Mouse (Mus musculus): ENCODE results near the gene Epm2aip1. TPM values are rescaled to one million over a fixed set of nuclear protein-coding genes. Genes with fewer than 3 reads are reported as not detected.
A peak's percentile ranks its signal among the peaks of the same experiment; 100 is the strongest.

Epm2aip1 gene
- total RNA-seq, 2 experiments from 2014 or later: 26.8 to 29.9 TPM

DNA sequence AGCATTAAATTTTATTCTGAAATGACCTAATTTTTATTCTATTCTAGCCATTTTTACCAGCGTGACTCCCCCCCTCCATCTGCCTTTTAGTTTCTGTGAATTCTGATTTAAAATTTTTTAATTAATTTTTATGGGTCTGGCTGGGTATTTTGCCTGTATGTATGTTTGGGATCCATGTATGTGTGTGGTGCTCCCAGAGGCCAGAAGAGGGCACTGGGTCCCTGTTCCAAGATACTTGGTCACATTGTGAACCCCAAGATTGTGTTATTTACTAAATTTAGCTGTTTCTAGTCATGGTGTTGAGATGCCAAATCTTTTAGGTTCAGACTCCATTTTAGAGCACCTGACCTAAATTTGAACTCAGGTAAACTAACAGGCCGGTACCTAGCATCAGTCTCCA lies 14.7 kb downstream of the Epm2aip1 start:
- DNase-seq: no peak

DNA sequence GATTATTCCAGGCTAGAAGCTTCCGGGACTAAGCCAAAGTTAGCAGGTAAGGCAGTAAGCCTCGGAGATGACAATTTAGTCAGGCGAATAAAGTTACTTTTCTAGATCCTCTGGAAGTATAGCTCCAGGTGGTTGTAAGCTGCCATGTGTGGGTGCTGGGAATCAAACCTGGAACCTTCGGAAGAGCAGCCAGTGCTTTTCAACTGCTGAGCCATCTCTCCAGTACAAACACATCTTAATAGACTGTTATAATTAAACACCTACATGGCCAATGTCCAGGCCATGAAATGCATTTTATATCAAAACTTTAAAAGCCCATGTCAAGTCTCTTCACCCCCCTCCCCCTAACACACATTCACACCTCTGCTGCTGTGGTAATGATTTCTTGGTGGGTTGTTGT lies 16.2 kb downstream of the Epm2aip1 start:
- DNase-seq: no peak

DNA sequence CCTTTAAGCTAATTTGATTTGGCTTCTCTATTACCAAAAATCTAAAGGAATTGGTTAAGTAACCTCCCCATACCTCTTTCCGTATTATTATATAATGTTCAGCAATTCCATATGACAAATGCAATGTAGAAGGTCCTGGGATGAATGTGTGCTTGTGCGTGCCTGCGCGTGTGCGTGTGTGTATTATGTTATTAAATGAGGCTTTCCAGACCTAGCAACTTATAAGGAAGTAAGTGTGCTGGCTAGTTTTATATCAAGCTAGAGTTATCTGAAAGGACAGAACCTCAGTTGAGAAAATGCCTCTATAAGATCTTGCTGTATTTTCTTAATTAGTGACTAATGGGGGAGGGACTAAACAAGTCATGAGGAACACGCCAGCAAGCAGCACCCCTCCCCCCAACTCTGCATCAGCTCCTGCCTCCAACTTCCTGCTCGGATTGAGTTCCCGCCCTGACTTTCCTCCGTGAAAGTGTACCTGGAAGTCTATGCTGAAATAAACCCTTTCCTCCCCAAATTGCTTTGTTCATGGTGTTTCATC lies 17.6 kb downstream of the Epm2aip1 start:
- DNase-seq: no peak

DNA sequence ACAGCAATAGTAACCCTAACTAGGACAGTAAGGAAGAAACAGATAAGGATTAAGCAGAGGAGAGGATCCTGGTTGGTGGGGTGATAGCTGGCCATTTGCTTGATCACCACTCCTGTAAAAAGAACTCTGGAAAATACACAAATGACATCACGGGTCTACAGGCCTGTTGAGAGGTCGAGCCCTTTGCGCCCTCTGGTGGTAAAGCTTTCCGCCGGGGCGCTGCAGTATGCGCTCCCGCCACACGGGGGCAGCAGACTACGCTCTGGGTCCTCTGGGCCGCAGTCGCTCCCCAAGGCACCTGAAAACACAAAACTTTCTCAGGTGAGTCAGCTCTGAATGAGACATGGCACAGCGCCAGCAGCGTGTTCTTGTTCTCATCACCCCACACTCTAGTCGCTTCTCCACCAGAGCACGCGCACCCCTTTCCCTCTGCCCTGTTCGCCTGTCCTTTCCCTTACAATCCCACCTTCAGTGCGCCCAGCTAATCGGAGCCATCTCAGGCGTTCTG lies 18.2 kb downstream of the Epm2aip1 start:
- peak; percentile 88 for DNase-seq

DNA sequence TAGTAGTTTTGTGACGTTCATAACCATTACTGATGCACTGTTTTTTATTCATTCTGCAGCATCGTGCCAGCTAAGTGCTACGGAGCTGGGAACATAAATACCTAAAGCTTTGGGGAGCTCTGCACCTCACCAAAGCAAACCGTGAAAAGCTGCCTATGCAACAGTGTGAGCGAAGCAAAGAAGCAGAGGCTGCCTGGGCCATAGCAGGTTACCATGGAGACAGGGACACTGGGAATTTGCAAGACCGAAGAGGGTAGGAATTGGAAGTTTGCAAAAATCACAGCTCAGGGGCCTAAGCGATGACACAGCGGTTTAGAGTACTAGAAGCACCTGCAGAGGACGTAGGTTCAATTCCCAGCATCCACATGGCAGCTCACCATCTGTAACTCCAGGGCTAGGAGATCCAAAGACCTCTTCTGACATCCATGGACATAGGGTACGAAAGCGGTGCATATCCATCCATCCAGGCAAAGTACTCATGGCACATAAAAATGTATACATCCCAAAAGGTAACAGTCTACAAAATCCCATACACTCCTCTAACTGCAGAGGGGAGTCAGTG lies 18.9 kb downstream of the Epm2aip1 start:
- no peak for DNase-seq

DNA sequence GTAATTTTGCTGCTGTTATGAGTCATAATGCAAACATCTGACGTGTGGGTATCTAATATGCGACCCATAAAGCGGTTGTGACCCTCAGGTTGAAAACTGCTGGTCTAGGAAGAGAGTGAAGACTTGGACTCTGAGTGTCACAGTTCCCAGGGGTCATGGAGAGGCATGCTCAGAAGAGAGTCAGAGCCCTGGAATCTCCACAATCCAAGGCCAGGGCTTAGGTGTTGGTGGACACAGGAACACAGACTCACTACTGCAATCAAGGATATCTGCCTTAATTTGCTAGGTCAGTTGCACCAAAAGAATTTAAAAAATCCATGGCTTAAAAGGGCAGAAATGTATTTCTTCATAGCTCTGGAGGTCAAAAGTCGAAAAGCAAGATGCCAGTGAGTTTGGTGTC lies 21.5 kb downstream of the Epm2aip1 start:
- no peak for DNase-seq

DNA sequence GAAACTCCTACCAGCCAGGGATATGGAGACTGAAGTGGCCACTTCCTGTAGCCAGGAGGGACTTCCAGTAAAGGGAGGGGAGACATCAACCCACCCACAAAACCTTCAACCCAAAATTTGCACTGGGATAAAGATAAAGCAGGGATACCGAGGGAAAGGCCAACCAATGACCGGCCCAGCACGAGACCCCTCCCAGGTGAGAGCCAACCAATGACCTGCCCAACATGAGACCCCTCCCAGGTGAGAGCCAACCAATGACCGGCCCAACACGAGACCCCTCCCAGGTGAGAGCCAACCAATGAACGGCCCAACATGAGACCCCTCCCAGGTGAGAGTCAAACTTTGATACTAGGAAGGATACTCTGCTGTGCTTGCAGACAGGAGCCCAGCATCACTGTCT lies 23.2 kb downstream of the Epm2aip1 start:
- no peak for DNase-seq

DNA sequence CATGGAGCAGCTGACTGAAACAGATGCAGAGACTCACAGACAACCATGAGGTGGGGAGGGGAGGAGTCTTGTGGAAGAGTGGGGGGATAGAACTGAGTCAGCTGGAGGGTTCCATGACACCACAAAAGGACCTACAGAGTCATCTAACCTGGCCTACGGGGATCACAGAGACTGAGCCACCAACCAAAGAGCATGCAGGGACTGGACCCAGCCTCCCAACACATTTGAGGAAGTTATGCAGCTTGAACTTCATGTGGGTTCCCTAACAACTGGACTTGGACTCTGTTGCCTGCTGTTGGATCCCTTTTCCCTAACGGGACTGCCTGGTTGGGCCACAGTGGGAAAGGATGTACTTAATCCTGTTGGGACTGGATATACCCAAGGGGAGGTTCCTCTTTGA lies 23.6 kb downstream of the Epm2aip1 start:
- DNase-seq: no peak

DNA sequence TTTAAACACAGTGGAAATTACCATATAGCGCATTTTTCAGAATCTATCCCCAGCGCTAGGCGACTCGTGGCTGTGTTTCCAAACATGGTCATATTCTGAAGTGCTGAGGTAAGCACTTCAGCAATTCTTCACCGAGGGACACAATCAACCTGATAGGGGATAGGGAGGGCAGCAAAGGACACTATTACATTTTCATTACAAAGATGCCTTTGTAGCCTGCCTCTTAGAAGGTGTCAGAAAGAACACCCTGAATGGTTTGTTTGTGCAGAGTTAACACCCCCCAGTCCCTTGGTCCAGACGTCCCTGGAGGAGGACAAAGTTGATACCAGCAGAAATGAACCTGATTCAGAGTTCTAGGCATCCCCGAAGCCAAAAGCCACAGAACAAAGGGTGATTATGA lies 24.7 kb downstream of the Epm2aip1 start:
- no peak for DNase-seq

DNA sequence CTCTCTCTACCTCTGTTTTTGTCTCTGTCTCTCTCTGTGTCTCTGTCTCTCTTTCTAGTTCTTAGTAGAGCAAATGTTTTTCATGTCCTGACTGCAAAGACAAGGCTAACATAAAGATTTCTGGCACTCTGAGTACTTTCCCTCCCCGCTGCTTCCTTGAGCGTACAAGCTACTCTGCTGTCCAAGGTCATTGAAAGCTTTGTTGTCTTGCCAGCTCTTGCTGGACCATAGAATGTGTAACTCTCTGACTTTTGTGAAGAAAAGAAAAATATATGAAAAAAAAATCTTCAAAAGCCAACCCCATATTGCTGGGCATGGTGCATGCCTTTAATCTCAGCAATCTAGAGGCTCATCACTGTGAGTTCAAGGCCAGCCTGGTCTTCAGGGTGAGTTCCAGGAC lies 26.9 kb downstream of the Epm2aip1 start:
- DNase-seq: no peak

DNA sequence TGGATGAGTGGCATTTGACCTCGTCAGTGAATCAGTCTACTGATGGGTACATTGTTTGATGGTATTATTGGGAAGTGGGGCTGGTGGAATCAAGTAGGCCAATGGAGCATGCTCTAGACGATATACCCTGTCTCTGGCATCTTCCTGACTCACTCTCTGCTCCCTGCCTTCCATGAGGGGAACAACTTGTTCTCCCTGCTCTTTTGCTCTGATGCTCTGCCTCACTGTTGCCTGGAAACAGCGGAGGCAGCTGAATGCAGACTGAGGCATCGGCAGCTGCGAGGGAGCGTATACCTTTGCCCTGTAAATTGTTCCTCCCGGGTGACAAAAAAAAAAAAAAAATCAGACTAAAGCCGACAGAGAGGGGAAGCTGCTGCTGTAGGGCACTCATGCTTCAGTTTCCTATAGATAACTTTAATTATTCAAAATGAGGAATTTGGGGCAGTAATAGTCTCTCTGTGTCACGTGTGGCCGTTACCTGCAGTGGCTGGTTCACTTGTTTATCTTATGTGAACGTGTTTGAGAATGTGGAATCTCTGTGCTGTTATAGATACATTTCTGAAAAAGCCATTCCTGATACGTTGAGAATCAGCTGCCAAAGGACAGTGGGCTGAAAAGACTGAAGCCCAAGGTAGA lies 30.6 kb downstream of the Epm2aip1 start:
- no peak for DNase-seq

DNA sequence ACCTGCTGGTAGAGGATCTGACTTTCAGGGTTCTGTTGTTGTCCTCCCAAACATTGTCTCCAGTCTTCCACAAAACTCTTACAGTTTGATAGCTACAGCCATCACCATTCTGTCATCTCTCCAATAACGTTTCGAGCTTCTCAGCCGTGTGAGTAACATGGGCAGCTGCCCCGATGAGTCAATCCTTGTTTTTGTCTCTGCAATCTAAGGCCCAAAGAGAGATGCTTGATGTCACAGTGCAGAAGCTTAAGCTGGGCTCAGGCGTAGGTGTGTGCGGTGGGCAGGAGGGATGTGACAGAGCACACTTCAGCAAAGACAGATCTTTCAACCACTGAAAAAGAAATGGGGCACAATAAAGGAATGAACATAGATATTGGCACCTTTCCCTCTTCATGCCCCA lies 32.3 kb downstream of the Epm2aip1 start:
- DNase-seq: no peak

DNA sequence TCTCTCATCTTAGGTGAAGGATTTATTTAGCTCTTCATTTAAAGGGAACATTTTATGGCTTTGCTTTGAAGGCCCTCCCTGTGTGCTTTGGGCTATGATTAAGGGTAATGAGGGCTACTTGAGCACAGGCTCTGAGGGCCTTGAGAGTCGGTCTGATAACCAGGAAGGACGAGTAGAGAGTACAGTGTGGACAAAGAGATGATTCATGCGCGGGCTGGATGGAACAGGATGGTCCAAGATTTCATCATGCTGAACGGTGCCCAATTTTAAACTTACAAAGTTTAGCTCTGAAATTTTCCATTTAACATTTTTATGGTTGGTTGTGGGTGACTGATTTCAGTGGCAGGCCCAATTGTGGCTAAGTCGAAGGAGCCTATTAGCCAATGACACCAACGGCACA lies 34.4 kb downstream of the Epm2aip1 start:
- no peak for DNase-seq

DNA sequence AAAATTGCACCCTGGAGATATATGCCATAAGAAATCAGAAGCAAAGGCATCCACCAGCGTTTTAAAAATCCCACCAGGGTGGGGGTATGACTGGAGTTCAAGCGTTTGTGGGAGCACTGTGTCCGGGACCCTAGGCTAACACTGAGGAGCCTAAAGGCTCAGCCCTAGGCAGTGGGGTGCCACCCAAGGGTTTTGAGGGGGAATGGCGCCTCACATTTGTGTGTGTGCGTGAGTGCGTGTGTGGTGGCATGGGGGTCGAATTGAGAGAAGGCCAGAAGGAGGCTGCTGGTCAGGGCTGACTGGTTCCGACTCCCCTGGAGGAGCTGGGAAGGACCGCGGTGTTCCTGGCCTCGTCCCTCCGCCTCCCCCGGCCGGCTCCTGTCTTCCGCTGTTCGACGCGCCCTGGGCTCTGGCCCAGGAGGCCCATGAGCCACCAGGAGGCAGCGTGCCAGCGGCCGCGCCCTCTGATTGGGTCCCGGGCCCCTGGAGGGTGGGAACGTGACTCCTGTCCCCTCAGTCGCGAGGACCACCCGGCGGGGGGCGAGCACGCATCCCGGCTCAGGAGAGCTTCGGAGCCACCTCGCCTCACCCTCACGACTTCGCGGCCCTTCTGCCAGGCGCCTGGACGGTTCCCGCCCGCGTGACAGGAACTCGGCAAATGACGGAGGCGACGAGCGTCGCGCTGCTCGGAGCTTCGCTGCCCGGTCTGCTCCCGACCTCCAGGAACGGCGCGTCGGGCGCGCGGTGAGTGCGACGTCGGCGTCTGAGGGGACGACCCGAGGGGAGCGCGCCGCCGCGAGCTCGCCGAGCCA lies 39.5 kb downstream of the Epm2aip1 start, which contains the start of gene Trank1:
Gene Trank1 (plus strand): TSS at position 709 of the 812 bp plus-strand sequence.
- peak; percentile 29 for DNase-seq

DNA sequence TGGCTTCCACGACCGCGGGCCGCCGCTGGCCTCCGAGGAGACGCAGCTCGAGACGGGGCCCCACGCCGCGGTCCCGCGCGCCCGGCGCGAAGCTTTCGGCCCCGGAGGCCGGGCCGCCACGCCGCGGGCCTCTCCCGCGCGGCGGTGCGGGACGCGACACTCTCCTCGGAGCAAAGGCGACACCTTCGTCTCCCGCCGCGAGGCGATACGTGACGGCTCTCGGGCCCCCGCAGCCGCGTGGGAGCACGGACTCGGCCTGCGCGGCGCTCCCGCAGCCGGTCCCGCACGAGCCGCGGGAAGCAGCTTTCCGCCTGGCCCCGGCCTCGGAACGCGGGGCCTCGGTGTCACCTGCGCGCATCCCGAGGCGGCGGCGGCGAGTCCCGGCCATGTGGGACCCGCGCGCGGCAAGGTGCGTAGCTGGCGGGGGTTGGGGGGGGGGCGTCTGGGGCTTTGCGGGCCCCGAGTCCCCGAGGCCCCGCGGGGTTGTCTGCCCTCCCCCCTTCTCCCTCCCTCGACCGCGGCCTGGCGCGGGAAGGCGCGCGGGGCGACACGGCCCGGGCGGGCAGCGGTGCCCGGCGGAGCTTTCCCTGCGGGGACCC lies 40.2 kb downstream of the Epm2aip1 start:
- DNase-seq: peak; percentile 12

DNA sequence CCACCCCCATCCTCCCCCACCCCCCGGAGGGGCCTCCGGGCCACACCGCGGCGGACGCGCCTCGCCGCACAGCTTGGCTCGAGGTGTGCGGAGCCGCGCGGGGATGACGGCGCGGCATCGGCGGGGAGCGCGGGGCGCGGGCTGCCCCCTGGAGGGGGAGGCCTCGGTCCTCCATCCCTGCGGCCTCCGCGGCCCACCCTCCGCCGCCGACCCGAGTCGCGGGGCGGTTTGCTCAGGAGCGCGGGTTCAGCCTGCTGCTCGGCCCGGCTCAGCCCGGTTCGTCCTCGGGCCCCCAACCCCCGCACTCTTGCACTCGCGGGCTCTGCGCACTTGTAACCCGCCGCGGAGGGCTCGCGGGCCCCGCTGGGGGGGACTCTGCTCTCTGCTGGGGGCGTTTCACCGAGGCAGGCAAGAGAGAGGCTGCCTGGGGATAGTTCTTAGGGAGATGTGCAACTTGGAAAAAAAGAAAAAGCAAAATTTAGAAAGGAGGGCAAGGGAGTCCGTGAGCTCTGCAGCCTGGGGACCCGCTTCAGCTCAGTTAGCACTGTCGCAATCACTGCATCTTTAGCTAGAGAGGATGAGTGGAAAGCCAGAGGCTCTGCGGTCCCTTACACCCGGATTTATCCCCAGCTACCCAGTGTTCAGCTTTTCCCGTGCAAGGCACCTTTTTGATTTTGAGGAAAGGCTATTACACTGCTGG lies 40.9 kb downstream of the Epm2aip1 start:
- peak; percentile 9 for DNase-seq

DNA sequence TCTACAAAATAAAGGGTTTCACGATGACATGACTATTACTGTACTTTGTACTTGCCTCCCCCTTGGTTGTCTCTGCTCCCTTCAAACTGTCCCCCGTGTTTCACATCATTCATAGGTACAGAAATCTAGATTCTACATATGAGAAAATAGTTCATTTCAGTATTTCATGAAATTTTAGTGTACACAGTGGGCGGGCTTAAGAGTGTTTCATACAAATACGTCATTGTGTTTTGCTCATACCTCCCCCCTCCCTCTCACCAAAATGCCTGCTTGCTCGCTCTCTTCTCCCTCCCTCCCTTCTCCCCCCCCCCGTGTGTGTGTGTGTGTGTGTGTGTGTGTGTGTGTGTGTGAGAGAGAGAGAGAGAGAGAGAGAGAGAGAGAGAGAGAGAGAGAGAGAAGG lies 41.6 kb downstream of the Epm2aip1 start:
- no peak for DNase-seq

DNA sequence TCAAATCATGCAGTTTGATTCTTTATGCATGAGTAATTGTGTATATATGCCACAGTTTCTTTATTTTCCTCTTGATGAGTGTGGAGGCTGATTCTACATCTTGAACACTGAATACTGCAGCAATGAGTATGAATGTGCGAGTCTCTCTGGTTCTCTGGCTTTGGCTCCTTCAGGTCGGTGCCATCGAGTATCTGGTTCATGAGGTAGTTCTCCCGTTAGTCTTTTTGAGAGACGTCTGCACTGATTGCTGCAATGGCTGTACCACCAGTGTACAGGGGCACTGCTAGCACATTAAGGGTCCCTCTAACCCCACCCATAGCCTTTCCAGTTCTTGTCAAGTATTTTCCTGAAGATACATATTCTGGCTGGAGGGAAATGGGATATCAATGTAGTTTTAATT lies 42.1 kb downstream of the Epm2aip1 start:
- DNase-seq: no peak

DNA sequence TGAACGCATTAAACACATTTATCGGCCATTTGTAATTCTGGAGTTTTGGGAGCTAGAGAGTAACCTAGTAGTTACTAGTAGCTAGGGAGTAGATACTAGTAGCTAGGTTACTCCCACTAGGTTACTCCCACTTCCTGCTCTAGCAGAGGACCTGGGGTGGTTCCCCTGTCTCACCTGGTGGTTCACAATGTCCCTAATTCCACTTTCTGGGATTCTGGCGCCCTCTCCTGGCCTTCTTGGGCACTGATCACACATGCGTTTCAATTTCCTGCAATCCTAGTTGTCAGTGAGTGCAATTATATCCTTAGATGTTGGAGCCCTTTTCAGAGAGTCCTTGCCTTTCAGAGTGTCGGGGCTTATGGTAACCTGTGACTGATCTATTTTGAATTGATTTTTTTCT lies 42.5 kb downstream of the Epm2aip1 start:
- peak; percentile 44 for DNase-seq

DNA sequence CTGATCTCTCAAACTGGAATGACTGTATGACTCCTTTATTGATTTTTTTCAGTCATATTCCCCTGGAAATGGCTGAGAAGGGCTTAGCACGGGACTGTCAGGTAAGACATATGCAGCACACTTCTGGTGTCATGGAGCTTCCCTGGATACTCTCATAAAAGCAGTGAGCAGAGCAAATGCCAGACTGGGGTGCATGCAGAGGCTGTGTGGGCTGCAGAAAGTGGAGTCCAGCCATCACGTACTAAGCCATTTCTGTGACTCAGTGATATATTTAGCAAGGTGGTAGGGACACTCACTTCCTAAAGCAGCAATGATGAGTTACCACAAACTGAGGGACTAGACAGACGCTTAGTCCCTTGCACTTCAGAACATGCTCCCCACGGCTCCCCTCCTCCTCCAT lies 49.2 kb downstream of the Epm2aip1 start:
- no peak for DNase-seq

DNA sequence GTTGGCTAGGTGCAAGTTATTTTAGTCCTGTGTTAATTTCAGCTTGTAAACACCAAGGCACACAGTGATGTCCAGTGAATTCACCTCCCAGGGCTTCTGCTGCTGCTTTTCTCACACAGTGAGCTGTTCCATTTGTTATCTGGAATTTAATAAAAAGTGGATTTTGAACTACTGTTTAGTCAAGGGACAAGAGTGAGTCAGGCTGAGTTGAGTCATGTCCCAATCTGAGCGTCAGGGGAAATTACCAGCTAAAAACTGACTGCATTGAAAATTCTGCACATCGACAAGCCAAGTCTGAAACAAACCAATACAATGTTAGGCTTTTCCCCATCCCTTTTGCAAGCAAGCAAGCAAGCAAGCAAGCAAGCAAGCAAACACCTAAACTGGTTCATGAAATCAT lies 53.2 kb downstream of the Epm2aip1 start:
- no peak for DNase-seq

Data from gastrocnemius, postnatal 10 days (tissue).